Mouse (Mus musculus): ENCODE results near the gene Rabgef1.
"Not testable (repeated sequence)": the region's sequence is repeated elsewhere in the genome, so short reads cannot be mapped to it uniquely, and the experiment has no call there.

DNA sequence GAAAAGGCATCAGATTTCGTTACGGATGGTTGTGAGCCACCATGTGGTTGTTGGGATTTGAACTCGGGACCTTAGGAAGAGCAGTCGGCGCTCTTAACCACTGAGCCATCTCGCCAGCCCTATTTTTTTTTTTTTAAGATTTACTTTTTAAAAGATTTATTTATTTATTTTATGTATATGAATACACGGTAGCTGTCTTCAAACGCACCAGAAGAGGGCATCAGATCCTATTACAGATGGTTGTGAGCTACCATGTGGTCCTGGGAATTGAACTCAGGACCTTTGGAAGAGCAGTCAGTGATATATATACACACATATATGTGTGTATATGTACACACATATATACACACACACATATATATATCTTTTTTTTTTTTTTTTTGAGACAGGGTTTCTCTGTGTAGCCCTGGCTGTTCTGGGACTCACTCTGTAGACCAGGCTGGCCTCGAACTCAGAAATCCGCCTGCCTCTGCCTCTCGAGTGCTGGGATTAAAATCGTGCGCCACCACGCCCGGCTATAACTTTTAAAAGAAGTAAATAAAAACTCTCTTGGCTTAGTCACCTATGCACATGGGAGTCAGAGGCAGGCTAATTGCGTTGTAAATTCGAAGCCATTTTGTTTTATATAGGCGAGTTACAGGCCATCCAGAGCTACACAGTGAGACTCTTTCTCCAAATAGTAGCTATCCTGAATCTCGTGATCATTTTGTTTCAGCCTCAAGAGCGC lies 84.4 kb downstream of the Rabgef1 start:
- TF ChIP-seq CTCF (IDR thresholded peaks at IDR 0.05; ENCODE audit: low read depth, low read length); POLR2A (IDR thresholded peaks at IDR 0.05; ENCODE audit: borderline replicate concordance, low read depth, low read length): not testable (repeated sequence)

All from bone marrow macrophage, adult 2 months (primary cell).